Mouse (Mus musculus) heart, postnatal 25 days (tissue): Measurements from ENCODE around the gene Gm21680. TPM values are rescaled to one million over a fixed set of nuclear protein-coding genes. Genes with fewer than 3 reads are reported as not detected.
A peak's percentile ranks its signal among the peaks of the same experiment; 100 is the strongest.
"Not testable (repeated sequence)": the region's sequence is repeated elsewhere in the genome, so short reads cannot be mapped to it uniquely, and the experiment has no call there.

ENCODE experiments used
- DNase-seq: peaks from one replicate; pipeline ENCODE4 v3.0.0; 2022; ENCODE audit warnings: low spot score
- intact Hi-C: fragments of 180-260 bp; cut with DNase I; formaldehyde crosslinking; loops from one replicate; pipeline ENCODE4 v1.15.1; 2025
- total RNA-seq, 2 experiments: library from RNA; stranded (reverse); gene quantifications; 2 replicates each; pipeline ENCODE4 v1.2.3; 2021

Gene Gm21680
- total RNA-seq, result not detected

- intact Hi-C loops, DNase-seq: not testable (repeated sequence)
Measured at GRCm38 (mm10) chr5:25972563-25972962, at the start of gene Gm21680. Gm21680 (minus strand) TSS chr5:25972663.

DNA sequence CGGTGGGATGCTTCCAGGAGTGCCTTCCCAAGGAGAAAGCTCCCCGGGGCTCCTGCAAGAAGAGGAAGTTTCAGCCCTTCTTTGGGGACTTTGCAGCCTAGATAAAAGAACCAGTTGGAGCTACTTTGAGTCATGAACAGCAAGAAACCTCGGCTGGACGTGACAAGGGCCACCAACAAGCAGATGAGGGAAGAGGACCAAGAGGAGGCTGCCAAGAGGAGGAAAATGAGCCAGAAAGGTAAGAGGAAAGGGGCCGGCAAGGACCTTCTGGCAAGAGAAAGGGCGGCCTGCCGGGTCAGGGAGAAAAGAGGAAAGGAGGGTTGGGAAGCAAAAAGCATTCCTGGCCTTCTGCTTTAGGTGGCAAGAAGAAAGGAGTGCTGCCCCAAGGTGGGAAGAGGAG is 35.2 kb upstream of the Gm21680 start:
- intact Hi-C loops, result not testable (repeated sequence)

GRCm38 (mm10) chr5:26006937-26007695 is 34.7 kb upstream of the Gm21680 start:
- intact Hi-C loops, result not testable (repeated sequence)
- DNase-seq, result peak; percentile 2

More for the DNA sequence above, 35.2 kb upstream of the Gm21680 start:
- not testable (repeated sequence) for DNase-seq

DNA sequence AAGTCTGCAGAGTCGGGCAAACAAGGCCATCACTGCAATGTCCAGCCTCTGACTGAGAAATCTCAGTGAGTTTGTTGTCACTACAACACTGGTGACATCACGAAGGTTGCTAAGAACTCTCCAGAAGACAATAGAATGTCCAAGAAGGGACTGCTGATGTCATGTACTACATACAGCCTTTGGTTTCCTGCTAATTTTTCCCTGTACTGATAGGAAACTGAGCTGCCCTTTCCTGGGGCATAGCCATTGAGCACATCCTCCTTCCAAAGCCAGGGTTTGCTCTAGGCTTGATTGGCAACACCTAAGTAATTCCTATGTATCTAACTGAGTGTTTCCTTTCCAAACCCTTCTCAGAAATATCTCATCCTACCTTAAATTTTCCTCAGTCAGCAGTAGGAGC is 32.2 kb upstream of the Gm21680 start, which contains the start of gene Gm1979:
Gene Gm1979 (minus strand): TSS at position 101 of the 400 bp plus-strand sequence.
- intact Hi-C loops, DNase-seq: not testable (repeated sequence)

GRCm38 (mm10) chr5:25988550-25988949 is 16.1 kb upstream of the Gm21680 start, which contains the start of gene Gm21698:
Gm21698 (minus strand) TSS chr5:25988650.
- intact Hi-C loops, DNase-seq: not testable (repeated sequence)

GRCm38 (mm10) chr5:25957050-25957449 is 15.4 kb downstream of the Gm21680 start:
- intact Hi-C loops, DNase-seq: not testable (repeated sequence)

DNA sequence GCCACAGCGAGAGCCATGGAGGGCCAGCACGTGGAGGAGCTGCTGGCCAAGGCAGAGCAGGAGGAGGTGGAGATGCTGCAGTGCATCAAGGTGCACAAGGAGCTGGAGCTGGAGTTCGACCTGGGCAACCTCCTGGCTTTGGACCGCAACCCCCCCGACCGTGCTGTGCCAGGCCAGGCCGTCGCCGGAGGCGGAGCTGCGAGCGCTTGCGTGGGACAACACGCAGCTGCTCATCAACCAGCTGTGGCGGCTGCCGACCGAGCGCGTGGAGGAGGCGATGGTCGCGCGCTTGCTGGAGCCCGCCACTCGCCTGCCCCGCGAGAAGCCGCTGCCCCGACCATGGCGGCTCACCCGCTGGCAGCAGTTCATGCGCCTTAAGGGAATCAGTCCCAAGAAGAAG is 15.9 kb downstream of the Gm21680 start:
- DNase-seq, intact Hi-C loops: not testable (repeated sequence)

DNA sequence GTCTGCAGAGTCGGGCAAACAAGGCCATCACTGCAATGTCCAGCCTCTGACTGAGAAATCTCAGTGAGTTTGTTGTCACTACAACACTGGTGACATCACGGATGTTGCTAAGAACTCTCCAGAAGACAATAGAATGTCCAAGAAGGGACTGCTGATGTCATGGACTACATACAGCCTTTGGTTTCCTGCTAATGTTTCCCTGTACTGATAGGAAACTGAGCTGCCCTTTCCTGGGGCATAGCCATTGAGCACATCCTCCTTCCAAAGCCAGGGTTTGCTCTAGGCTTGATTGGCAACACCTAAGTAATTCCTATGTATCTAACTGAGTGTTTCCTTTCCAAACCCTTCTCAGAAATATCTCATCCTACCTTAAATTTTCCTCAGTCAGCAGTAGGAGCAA is 18.1 kb downstream of the Gm21680 start, which contains the start of gene Gm21671:
Gene Gm21671 (minus strand): TSS at position 101 of the 400 bp plus-strand sequence.
- DNase-seq, intact Hi-C loops: not testable (repeated sequence)

- intact Hi-C loops, DNase-seq: not testable (repeated sequence)
Measured at GRCm38 (mm10) chr5:25945391-25945790, 27.1 kb downstream of the Gm21680 start.

GRCm38 (mm10) chr5:25942281-25942680 is 30.2 kb downstream of the Gm21680 start, which contains the start of gene Gm21663:
Gm21663 (minus strand) TSS chr5:25942381.
- intact Hi-C loops, DNase-seq: not testable (repeated sequence)

Other genes with a start within 250 kb of the Gm21680 start
- gene Actr3b, start 212.7 kb downstream of the Gm21680 start, total RNA-seq, result 10 to 100 TPM; 35.2 to 40.9 TPM
- gene Gm21663, start 30.3 kb downstream of the Gm21680 start, total RNA-seq, result not detected
- gene Gm21671, start 18.2 kb downstream of the Gm21680 start, total RNA-seq, result not detected
- gene Gm21698, start 16.0 kb upstream of the Gm21680 start, total RNA-seq, result not detected
- not detected for gene Gm1979, start 32.1 kb upstream of the Gm21680 start, total RNA-seq
- not detected for gene Gm5862, start 50.3 kb upstream of the Gm21680 start, total RNA-seq
- gene Speer4a, start 66.9 kb upstream of the Gm21680 start, total RNA-seq, result not detected
- not detected for gene Gm7347, start 85.9 kb upstream of the Gm21680 start, total RNA-seq
- gene Gm10471, start 116.6 kb upstream of the Gm21680 start, total RNA-seq, result not detected
- gene 5031410I06Rik, start 132.7 kb upstream of the Gm21680 start, total RNA-seq, result not detected
- not detected for gene Gm10220, start 148.8 kb upstream of the Gm21680 start, total RNA-seq